Mouse (Mus musculus) limb, embryonic 11.5 days (tissue): Measurements from ENCODE around the gene Lemd2. TPM values are rescaled to one million over a fixed set of nuclear protein-coding genes. Genes with fewer than 3 reads are reported as not detected.

Source experiments
- ATAC-seq: fragments of 200-750 bp; cut with Nextera tagmentation; 2 replicates; pipeline ENCODE4 v1.8.0; 2017; ENCODE audit warnings: low read depth; ENCODE audit not compliant: insufficient number of reproducible peaks, low FRiP score, low TSS enrichment
- DNase-seq: peaks from one replicate; pipeline ENCODE4 v3.0.0-alpha.2; 2015; ENCODE audit warnings: low spot score
- H3K27ac ChIP-seq: fragments of 300-500 bp; sonication (generic); replicated peaks from 2 replicates; pipeline ENCODE4 v1.5.1; 2014; ENCODE audit warnings: low read depth, mild to moderate bottlenecking, low read length
- H3K27me3 ChIP-seq: fragments of 300-500 bp; sonication (generic); 2 replicates; pipeline ENCODE4 v1.6.1; 2014; ENCODE audit warnings: mild to moderate bottlenecking, low read length, mixed read lengths; ENCODE audit not compliant: control insufficient read depth, insufficient read depth
- H3K36me3 ChIP-seq: fragments of 300-500 bp; sonication (generic); 2 replicates; pipeline ENCODE4 v1.6.1; 2014; ENCODE audit warnings: mild to moderate bottlenecking, low read length, moderate library complexity, mixed read lengths; ENCODE audit not compliant: control insufficient read depth, insufficient read depth
- H3K4me1 ChIP-seq: fragments of 300-500 bp; sonication (generic); 2 replicates; pipeline ENCODE4 v1.6.1; 2014; ENCODE audit warnings: low read length, mixed read lengths; ENCODE audit not compliant: control insufficient read depth, insufficient read depth
- H3K4me2 ChIP-seq: fragments of 300-500 bp; sonication (generic); 2 replicates; pipeline ENCODE4 v1.6.1; 2014; ENCODE audit warnings: low read depth, mild to moderate bottlenecking, moderate library complexity; ENCODE audit not compliant: severe bottlenecking
- H3K4me3 ChIP-seq: fragments of 300-500 bp; sonication (generic); 2 replicates; pipeline ENCODE4 v1.5.1; 2014; ENCODE audit warnings: low read depth, low read length
- H3K9ac ChIP-seq: fragments of 300-500 bp; sonication (generic); 2 replicates; pipeline ENCODE4 v1.6.1; 2014; ENCODE audit warnings: mild to moderate bottlenecking, low read length
- H3K9me3 ChIP-seq: fragments of 300-500 bp; sonication (generic); 2 replicates; pipeline ENCODE4 v1.6.1; 2016; ENCODE audit warnings: low read length; ENCODE audit not compliant: control insufficient read depth
- WGBS: fragments of 180-500 bp; shearing (Covaris S2); extraction: QIAGEN DNeasy Blood & Tissue Kit; methylation state at CpG from one replicate; pipeline ENCODE4 v1.1.7; 2014; 5-methylcytosine and 5-hydroxymethylcytosine counted together
- polyA plus RNA-seq: library from polyadenylated mRNA; unstranded; fragments of >200 nt; fragmentation: Nextera tagmentation; extraction: Ambion mirVana; gene quantifications from 2 replicates; pipeline ENCODE4 v1.2.1, GENCODE M21; 2014

Gene Lemd2
- polyA plus RNA-seq, 1 experiment from 2014 or later: 14.2 TPM

GRCm38 (mm10) chr17:27201981-27202380, 2.3 kb downstream of the Lemd2 start:
- Histone ChIP-seq H3K27ac (0 out of 2 replicates have a peak overlapping the region, but pooled peaks have one; percentile 36), H3K36me3 (peaks cover 19% of the 10 kb centered on the region; the same call in 1 of the 2 replicates), H3K9me3 (no peaks in the 10 kb centered on the region), H3K4me2 (no peak overlapping the region), H3K4me3 (no peak overlapping the region), H3K4me1 (peaks cover 50% of the 10 kb centered on the region), H3K27me3 (no peaks in the 10 kb centered on the region), H3K9ac (no peak overlapping the region)
- 86% methylated on average over 2 of the region's 2 CpGs for WGBS
- ATAC-seq (no peak), DNase-seq (no peak)

- DNase-seq: peak; percentile 69
- no peak for ATAC-seq
- Histone ChIP-seq H3K9me3 (no peaks in the 10 kb centered on the region), H3K9ac (no peak overlapping the region), H3K4me2 (no peak overlapping the region), H3K4me3 (no peak overlapping the region), H3K36me3 (peaks cover 22% of the 10 kb centered on the region; the same call in 1 of the 2 replicates), H3K27me3 (no peaks in the 10 kb centered on the region), H3K27ac (peak overlapping the region; percentile 38; the same call in 1 of the 2 replicates), H3K4me1 (peaks cover 41% of the 10 kb centered on the region)
- WGBS: 5% methylated on average over 11 of the region's 11 CpGs
These were observed 3.5 kb downstream of the Lemd2 start for GRCm38 (mm10) chr17:27200801-27201200.

- H3K27ac ChIP-seq: no peak overlapping the region
- no peak overlapping the region for H3K4me2 ChIP-seq
- no peak overlapping the region for H3K9ac ChIP-seq
- 55% methylated on average over 7 of the region's 7 CpGs for WGBS
- H3K4me3 ChIP-seq: no peak overlapping the region
- H3K4me1 ChIP-seq: peaks cover 34% of the 10 kb centered on the region
- peaks cover 26% of the 10 kb centered on the region; the same call in 1 of the 2 replicates for H3K36me3 ChIP-seq
- DNase-seq (no peak), ATAC-seq (no peak)
- no peaks in the 10 kb centered on the region for H3K9me3 ChIP-seq
- H3K27me3 ChIP-seq: no peaks in the 10 kb centered on the region
These were observed 4.4 kb downstream of the Lemd2 start for GRCm38 (mm10) chr17:27199864-27200263.

GRCm38 (mm10) chr17:27199205-27199604, 5.1 kb downstream of the Lemd2 start:
- Histone ChIP-seq H3K4me2 (no peak overlapping the region), H3K4me1 (peaks cover 34% of the 10 kb centered on the region), H3K27ac (no peak overlapping the region), H3K9me3 (no peaks in the 10 kb centered on the region), H3K4me3 (no peak overlapping the region), H3K27me3 (no peaks in the 10 kb centered on the region), H3K9ac (no peak overlapping the region; the same call in 1 of the 2 replicates), H3K36me3 (peaks cover 32% of the 10 kb centered on the region; the same call in 1 of the 2 replicates)
- DNase-seq: no peak
- ATAC-seq: no peak
- WGBS: 94% methylated on average over 9 of the region's 9 CpGs

GRCm38 (mm10) chr17:27196206-27196605, 8.1 kb downstream of the Lemd2 start:
- no peak for ATAC-seq
- H3K4me1 ChIP-seq: peaks cover 20% of the 10 kb centered on the region
- H3K4me2 ChIP-seq: no peak overlapping the region
- H3K9ac ChIP-seq: no peak overlapping the region
- H3K36me3 ChIP-seq: peaks cover 44% of the 10 kb centered on the region
- no peaks in the 10 kb centered on the region for H3K9me3 ChIP-seq
- no peak for DNase-seq
- 43% methylated on average over 9 of the region's 9 CpGs for WGBS
- H3K27ac ChIP-seq: no peak overlapping the region
- no peak overlapping the region for H3K4me3 ChIP-seq
- H3K27me3 ChIP-seq: no peaks in the 10 kb centered on the region

- Histone ChIP-seq H3K27me3 (no peaks in the 10 kb centered on the region), H3K4me1 (peaks cover 10% of the 10 kb centered on the region; the same call in 1 of the 2 replicates), H3K4me2 (no peak overlapping the region), H3K9me3 (no peaks in the 10 kb centered on the region), H3K27ac (no peak overlapping the region), H3K4me3 (no peak overlapping the region), H3K9ac (no peak overlapping the region), H3K36me3 (peaks cover 46% of the 10 kb centered on the region)
- ATAC-seq (no peak), DNase-seq (no peak)
- WGBS: 81% methylated on average over 20 of the region's 20 CpGs
These were observed 9.7 kb downstream of the Lemd2 start for GRCm38 (mm10) chr17:27194258-27195185.

GRCm38 (mm10) chr17:27191804-27192203, 12.5 kb downstream of the Lemd2 start:
- ATAC-seq: no peak
- Histone ChIP-seq H3K9me3 (no peaks in the 10 kb centered on the region), H3K27me3 (no peaks in the 10 kb centered on the region), H3K4me3 (no peak overlapping the region), H3K36me3 (peaks cover 32% of the 10 kb centered on the region), H3K4me2 (no peak overlapping the region), H3K27ac (no peak overlapping the region), H3K4me1 (0 out of 2 replicates have a peak, but pooled peaks cover 9% of the 10 kb centered on the region), H3K9ac (no peak overlapping the region)
- WGBS: 82% methylated on average over 5 of the region's 5 CpGs
- no peak for DNase-seq

- no peaks in the 10 kb centered on the region for H3K27me3 ChIP-seq
- H3K9me3 ChIP-seq: no peaks in the 10 kb centered on the region
- no peak overlapping the region for H3K4me3 ChIP-seq
- no peak for DNase-seq
- no peak for ATAC-seq
- WGBS: 74% methylated on average over 6 of the region's 6 CpGs
- no peak overlapping the region for H3K4me2 ChIP-seq
- H3K27ac ChIP-seq: no peak overlapping the region
- H3K4me1 ChIP-seq: 0 out of 2 replicates have a peak, but pooled peaks cover 9% of the 10 kb centered on the region
- H3K9ac ChIP-seq: no peak overlapping the region
- H3K36me3 ChIP-seq: peaks cover 32% of the 10 kb centered on the region
These were observed 13.1 kb downstream of the Lemd2 start for GRCm38 (mm10) chr17:27191189-27191588.
